Mouse (Mus musculus) brain, embryonic 14.5 days (tissue): ENCODE data around the gene Ppfibp1. TPM values are rescaled to one million over a fixed set of nuclear protein-coding genes. Genes with fewer than 3 reads are reported as not detected.

Experiments used
- DNase-seq: peaks from one replicate; pipeline ENCODE4 v3.0.0-alpha.2; 2011; ENCODE audit warnings: low read depth
- CTCF ChIP-seq: fragments of 200-500 bp; IDR thresholded peaks from 2 replicates; pipeline ENCODE4 v1.5.1; 2012; ENCODE audit warnings: inconsistent platforms, mild to moderate bottlenecking, moderate library complexity, borderline replicate concordance; ENCODE audit not compliant: insufficient read depth, insufficient read length; ENCODE audit errors: extremely low read depth
- POLR2A ChIP-seq: fragments of 200-500 bp; IDR thresholded peaks from 2 replicates; pipeline ENCODE4 v1.6.1; 2012; ENCODE audit warnings: mild to moderate bottlenecking, inconsistent platforms, borderline replicate concordance; ENCODE audit not compliant: poor library complexity, insufficient read depth, insufficient read length, severe bottlenecking; ENCODE audit errors: extremely low read depth
- polyA plus RNA-seq: library from polyadenylated mRNA; depleted of rRNA; stranded (reverse); fragments of >200 nt; gene quantifications from 2 replicates; pipeline ENCODE4 v1.2.3, GENCODE M21; 2012

The Ppfibp1 gene
- polyA plus RNA-seq, 1 experiment = 15.1 TPM

- TF ChIP-seq POLR2A (no peak), CTCF (no peak)
- no peak for DNase-seq
Measured at GRCm38 (mm10) chr6:146884171-146884570, 4.1 kb upstream of the Ppfibp1 start.

GRCm38 (mm10) chr6:146884851-146885250 lies 3.4 kb upstream of the Ppfibp1 start:
- DNase-seq = no peak
- TF ChIP-seq POLR2A = no peak
- TF ChIP-seq CTCF = no peak

- peak; percentile 37 for DNase-seq
- TF ChIP-seq CTCF (no peak), POLR2A (no peak)
Measured at GRCm38 (mm10) chr6:146888660-146889490, 588 bp downstream of the Ppfibp1 start.

GRCm38 (mm10) chr6:146890215-146890614 lies 1.9 kb downstream of the Ppfibp1 start:
- no peak for TF ChIP-seq POLR2A
- no peak for TF ChIP-seq CTCF

GRCm38 (mm10) chr6:146890633-146891032 lies 2.3 kb downstream of the Ppfibp1 start:
- DNase-seq = no peak
- no peak for TF ChIP-seq CTCF

More at GRCm38 (mm10) chr6:146890215-146890614, 1.9 kb downstream of the Ppfibp1 start:
- no peak for DNase-seq

GRCm38 (mm10) chr6:146893890-146894289 lies 5.6 kb downstream of the Ppfibp1 start:
- no peak for TF ChIP-seq POLR2A
- no peak for TF ChIP-seq CTCF
- DNase-seq = no peak

GRCm38 (mm10) chr6:146898709-146899108 lies 10.4 kb downstream of the Ppfibp1 start:
- no peak for DNase-seq
- TF ChIP-seq CTCF = no peak
- TF ChIP-seq POLR2A = no peak

GRCm38 (mm10) chr6:146899647-146900046 lies 11.4 kb downstream of the Ppfibp1 start:
- DNase-seq = no peak
- TF ChIP-seq CTCF = no peak

DNA sequence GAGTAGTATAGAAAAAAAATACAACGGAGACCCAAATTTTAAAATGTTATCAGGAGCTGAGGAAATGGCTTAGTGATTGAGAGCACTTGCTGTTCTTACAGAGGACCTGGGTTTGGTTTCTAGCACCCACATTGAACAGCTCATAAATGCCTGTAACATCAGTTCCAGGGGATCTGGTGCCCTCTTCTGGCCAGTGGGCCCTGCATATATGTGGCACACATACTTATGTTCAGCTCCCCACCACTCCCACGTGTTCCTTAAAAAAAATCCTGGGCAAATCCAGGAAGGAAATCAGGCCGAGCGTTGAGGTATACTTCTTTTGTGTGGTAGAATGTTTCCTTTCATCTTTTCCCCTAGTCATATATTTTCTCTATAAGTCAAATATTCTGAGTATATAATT lies 13.6 kb downstream of the Ppfibp1 start:
- TF ChIP-seq CTCF (no peak), POLR2A (no peak)
- no peak for DNase-seq

GRCm38 (mm10) chr6:146903632-146904031 lies 15.3 kb downstream of the Ppfibp1 start:
- TF ChIP-seq CTCF (no peak), POLR2A (no peak)
- no peak for DNase-seq

DNA sequence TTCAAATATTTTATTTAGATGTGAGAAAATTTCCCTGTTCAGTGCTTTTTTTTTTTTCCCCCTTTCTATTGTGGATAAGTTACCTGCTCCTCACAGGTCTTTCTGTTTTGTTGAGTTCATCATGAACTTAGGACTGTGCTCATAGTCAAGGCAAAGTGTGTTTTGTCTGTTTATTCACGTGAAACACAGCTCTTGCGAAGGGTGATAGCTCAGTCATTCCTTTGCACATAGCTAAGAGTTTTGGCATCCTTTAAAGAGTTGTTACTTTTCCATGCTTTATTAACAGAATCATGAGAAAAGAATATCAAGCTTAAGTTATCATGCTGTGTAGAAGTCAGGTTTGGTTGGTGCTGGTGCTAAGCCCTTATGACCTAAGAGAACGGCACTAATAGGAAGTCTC lies 16.4 kb downstream of the Ppfibp1 start:
- no peak for DNase-seq
- TF ChIP-seq CTCF (no peak), POLR2A (no peak)

DNA sequence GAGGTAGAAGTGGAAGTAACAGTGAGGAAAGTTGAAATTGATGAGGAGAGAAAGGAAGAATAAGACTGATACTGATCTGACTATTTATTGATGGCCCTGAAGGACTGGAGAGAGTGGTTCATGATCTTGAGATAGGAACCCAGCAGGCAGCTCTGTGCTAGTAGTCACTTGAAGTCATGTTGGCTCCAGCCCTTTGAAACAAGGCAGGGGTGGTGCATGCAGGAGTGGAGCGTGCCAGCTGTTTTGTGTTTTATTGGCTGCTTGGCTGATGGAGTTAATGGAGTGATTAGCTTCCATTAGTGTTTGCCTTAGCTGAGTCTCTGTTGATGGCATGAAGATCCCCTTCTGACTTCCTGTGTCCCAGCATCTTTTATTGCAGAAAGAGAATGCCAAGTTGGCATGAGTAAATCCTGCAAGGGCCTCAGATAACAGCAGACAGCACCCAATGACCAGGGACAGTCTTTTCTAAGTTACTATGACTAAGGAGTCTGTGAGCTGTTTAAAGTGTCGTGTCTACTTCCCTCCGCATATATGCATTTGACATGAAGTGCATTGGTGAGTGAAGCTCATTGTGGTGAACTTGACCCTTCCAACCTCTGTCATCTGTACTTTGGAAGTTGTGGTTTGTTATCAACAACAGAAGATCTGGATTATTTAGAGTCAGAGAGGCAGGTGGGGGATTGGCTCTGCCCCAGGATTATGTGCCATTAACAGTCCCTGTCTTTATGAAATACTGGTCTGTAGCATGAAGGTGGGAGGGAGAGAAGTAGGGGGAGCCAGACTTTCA lies 17.9 kb downstream of the Ppfibp1 start:
- TF ChIP-seq CTCF (no peak), POLR2A (no peak)

More for the DNA sequence above, 17.9 kb downstream of the Ppfibp1 start:
- no peak for DNase-seq
